Mouse (Mus musculus) megakaryocyte, embryonic 14.5 days (primary cell): ENCODE measurements around the gene Prom2.

Experiments
- FLI1 ChIP-seq: IDR thresholded peaks from 2 replicates; pipeline ENCODE4 v1.6.1; 2012; ENCODE audit warnings: low read length, inconsistent platforms, mixed read lengths
- GATA1 ChIP-seq: IDR thresholded peaks from 3 replicates; pipeline ENCODE4 v1.6.1; 2012; ENCODE audit warnings: mixed read lengths, low read length, inconsistent platforms, borderline replicate concordance

- TF ChIP-seq GATA1 (no peak), FLI1 (no peak)
Measured at GRCm38 (mm10) chr2:127541185-127541584, at the start of gene Prom2.
